Mouse (Mus musculus): ENCODE measurements at regions not wholly inside any gene's neighbourhood (a gene's known extent, or its start where the extent isn't known, plus 50 kb on each side); places are given as distances from the start of the nearest gene placed in this dataset.

GRCm38 (mm10) chr4:124086801-124087200, 169.0 kb upstream of the 4930535I16Rik start:
- TF ChIP-seq EP300 (IDR thresholded peaks at IDR 0.05; ENCODE audit: insufficient read depth, low read depth, low read length) (no peak), CTCF (IDR thresholded peaks at IDR 0.05; ENCODE audit: low read depth, low read length) (no peak), POLR2A (IDR thresholded peaks at IDR 0.05; ENCODE audit: insufficient read depth, low read length) (no peak)

Measured in ES-Bruce4 (cell line).